Mouse (Mus musculus) liver, embryonic 12.5 days (tissue): ENCODE measurements around the gene Nudt17. TPM values are rescaled to one million over a fixed set of nuclear protein-coding genes. Genes with fewer than 3 reads are reported as not detected.
A peak's percentile ranks its signal among the peaks of the same experiment; 100 is the strongest.
"Not testable (repeated sequence)": the region's sequence is repeated elsewhere in the genome, so short reads cannot be mapped to it uniquely, and the experiment has no call there.

Source experiments
- ATAC-seq: fragments of 200-750 bp; cut with Nextera tagmentation; 2 replicates; pipeline ENCODE4 v1.8.0; 2017; ENCODE audit warnings: moderate number of reproducible peaks, mild to moderate bottlenecking, moderate library complexity
- H3K27ac ChIP-seq: fragments of 300-500 bp; sonication (generic); 2 replicates; pipeline ENCODE4 v1.5.1; 2016; ENCODE audit warnings: mild to moderate bottlenecking
- H3K27me3 ChIP-seq: fragments of 300-500 bp; sonication (generic); replicated peaks from 2 replicates; pipeline ENCODE4 v1.6.1; 2016; ENCODE audit warnings: mild to moderate bottlenecking, moderate library complexity
- H3K36me3 ChIP-seq: fragments of 300-500 bp; sonication (generic); 2 replicates; pipeline ENCODE4 v1.6.1; 2016; ENCODE audit warnings: mild to moderate bottlenecking, moderate library complexity
- H3K4me1 ChIP-seq: fragments of 300-500 bp; sonication (generic); 2 replicates; pipeline ENCODE4 v1.6.1; 2016
- H3K4me2 ChIP-seq: fragments of 300-500 bp; sonication (generic); 2 replicates; pipeline ENCODE4 v1.6.1; 2016; ENCODE audit warnings: mild to moderate bottlenecking, moderate library complexity
- H3K4me3 ChIP-seq: fragments of 300-500 bp; sonication (generic); 2 replicates; pipeline ENCODE4 v1.5.1; 2016; ENCODE audit warnings: mild to moderate bottlenecking, moderate library complexity
- H3K9ac ChIP-seq: fragments of 300-500 bp; sonication (generic); 2 replicates; pipeline ENCODE4 v1.6.1; 2016; ENCODE audit warnings: mild to moderate bottlenecking, moderate library complexity
- H3K9me3 ChIP-seq: fragments of 300-500 bp; sonication (generic); replicated peaks from 2 replicates; pipeline ENCODE4 v1.6.1; 2016; ENCODE audit warnings: mild to moderate bottlenecking, moderate library complexity
- WGBS: fragments of 180-500 bp; shearing (Covaris S2); methylation state at CpG from one replicate; pipeline ENCODE4 v1.1.7; 2016; ENCODE audit not compliant: insufficient replicate concordance; 5-methylcytosine and 5-hydroxymethylcytosine counted together
- polyA plus RNA-seq: library from polyadenylated mRNA; unstranded; fragments of >200 nt; fragmentation: Nextera tagmentation; extraction: Ambion mirVana; gene quantifications from 2 replicates; pipeline ENCODE4 v1.2.1, GENCODE M21; 2016

Nudt17 gene
- 1.4 and 1.5 TPM in 2 replicates for polyA plus RNA-seq

DNA sequence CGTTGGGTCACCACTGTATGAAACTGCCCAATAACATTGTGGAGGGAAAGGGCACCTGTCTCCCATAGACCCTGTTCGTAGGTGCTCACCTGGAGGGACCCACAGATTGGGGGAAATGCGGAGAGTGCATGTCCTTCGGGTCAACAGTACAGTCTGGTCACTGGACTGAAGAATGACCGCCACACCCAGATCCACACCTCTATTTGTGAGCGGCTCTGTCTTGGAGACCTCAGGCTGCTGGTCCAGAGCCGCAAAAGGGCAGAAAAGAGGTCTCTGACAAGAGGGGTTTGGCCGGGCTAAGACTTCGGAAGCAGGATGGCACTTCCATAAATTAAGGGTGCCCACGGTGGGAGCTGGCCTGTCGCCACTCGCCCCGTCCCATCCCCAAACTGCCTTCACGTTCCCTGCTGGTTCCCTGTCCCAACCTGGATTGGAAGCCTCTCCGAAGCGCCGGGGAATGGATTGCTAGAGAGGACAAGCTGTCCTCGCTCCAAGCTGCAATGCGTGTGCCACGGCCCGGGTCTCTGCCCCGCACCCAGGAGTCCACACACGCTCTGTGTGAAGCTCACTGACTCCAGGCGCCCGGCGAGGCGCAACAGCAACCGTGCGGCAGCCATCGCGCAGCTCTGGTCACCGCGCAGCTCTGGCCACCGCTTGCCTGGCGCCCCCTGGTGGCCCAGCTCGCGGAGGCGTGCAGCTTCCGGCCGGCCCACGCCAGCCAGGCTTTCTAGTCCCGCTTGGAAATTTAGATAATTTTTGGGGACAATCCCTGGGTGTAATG is at the start of gene Nudt17:
Gene Nudt17, minus strand, starts transcription at position 660 of the 781 bp plus-strand sequence.
- Histone ChIP-seq H3K9me3 (no peaks in the 10 kb centered on the region), H3K27me3 (peaks cover 27% of the 10 kb centered on the region), H3K9ac (peak within 1 kb of the TSS; percentile 52), H3K4me1 (peaks cover 12% of the 10 kb centered on the region), H3K36me3 (peaks cover 56% of the 10 kb centered on the region), H3K4me3 (peak within 1 kb of the TSS; percentile 58), H3K4me2 (peak within 1 kb of the TSS; percentile 81), H3K27ac (no peak within 1 kb of the TSS)
- ATAC-seq, result peak; percentile 77
- WGBS, result 8% methylated on average over 42 of the region's 42 CpGs

DNA sequence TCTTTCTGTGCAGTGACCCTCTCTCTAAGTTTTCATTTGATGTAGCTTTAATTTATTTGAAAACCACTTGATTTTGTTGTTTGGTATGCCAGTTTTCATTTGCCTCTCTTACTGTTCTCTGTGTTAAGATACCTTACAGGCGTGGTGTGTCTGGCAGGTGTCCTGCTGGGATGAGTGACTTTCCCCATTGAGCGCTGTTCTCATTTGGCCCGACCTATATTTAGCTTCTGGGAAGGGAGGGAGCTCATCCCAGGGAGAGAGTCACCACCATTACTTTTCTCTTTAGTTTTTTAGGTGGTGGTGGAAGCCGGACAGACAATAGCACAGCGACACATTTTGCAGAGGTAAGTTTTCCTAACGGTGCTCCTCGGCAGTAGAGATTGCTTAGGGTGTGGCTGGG is 49.3 kb upstream of the Nudt17 start:
- H3K27ac ChIP-seq, result no peak overlapping the region
- no peaks in the 10 kb centered on the region for H3K27me3 ChIP-seq
- H3K36me3 ChIP-seq, result no peaks in the 10 kb centered on the region; the same call in 1 of the 2 replicates
- 65% methylated on average over 7 of the region's 7 CpGs for WGBS
- H3K4me3 ChIP-seq, result no peak overlapping the region
- H3K4me2 ChIP-seq, result no peak overlapping the region
- H3K9me3 ChIP-seq, result no peaks in the 10 kb centered on the region
- peaks cover 4% of the 10 kb centered on the region; the same call in 1 of the 2 replicates for H3K4me1 ChIP-seq
- no peak for ATAC-seq
- no peak overlapping the region for H3K9ac ChIP-seq

DNA sequence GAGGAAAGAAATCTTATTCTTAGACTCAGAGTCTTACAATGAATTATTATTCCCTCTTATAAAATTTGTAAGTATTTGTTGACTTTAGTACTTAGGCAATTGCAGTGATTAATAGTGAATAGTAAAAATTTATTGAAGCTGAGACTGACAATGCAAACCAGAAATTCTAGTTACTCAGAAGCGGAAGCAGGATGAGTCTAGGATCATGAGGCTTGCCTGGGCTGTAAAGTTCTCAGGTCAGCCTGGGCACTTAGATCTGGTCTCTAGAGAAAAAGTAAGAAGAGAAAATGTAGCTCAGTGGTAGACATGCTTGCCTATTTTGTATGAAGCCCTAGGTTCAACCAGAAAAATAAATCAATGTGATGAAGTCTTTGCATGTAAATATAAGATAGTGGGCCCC is 47.6 kb upstream of the Nudt17 start:
- Histone ChIP-seq H3K9ac (no peak overlapping the region), H3K36me3 (no peaks in the 10 kb centered on the region), H3K27ac (no peak overlapping the region), H3K4me3 (no peak overlapping the region), H3K4me2 (no peak overlapping the region), H3K9me3 (no peaks in the 10 kb centered on the region), H3K27me3 (no peaks in the 10 kb centered on the region), H3K4me1 (no peaks in the 10 kb centered on the region)
- 88% methylated on average over 1 of the region's 1 CpGs for WGBS
- ATAC-seq, result no peak

- Histone ChIP-seq H3K27ac (no peak overlapping the region), H3K9ac (no peak overlapping the region), H3K4me3 (no peak overlapping the region), H3K27me3 (no peaks in the 10 kb centered on the region), H3K4me2 (no peak overlapping the region), H3K36me3 (no peaks in the 10 kb centered on the region), H3K4me1 (peaks cover 7% of the 10 kb centered on the region), H3K9me3 (no peaks in the 10 kb centered on the region)
- 26% methylated on average over 1 of the region's 1 CpGs for WGBS
- no peak for ATAC-seq
Observed at GRCm38 (mm10) chr3:96746829-96747228, 38.5 kb upstream of the Nudt17 start.

GRCm38 (mm10) chr3:96744348-96744747 is 36.0 kb upstream of the Nudt17 start:
- H3K9me3 ChIP-seq, result no peaks in the 10 kb centered on the region
- no peak for ATAC-seq
- H3K36me3 ChIP-seq, result no peaks in the 10 kb centered on the region
- H3K27ac ChIP-seq, result no peak overlapping the region
- H3K4me1 ChIP-seq, result peaks cover 7% of the 10 kb centered on the region
- no peak overlapping the region for H3K4me2 ChIP-seq
- H3K27me3 ChIP-seq, result no peaks in the 10 kb centered on the region
- WGBS, result 80% methylated on average over 3 of the region's 3 CpGs
- no peak overlapping the region for H3K9ac ChIP-seq
- no peak overlapping the region for H3K4me3 ChIP-seq

GRCm38 (mm10) chr3:96740279-96740678 is 31.9 kb upstream of the Nudt17 start:
- not testable (repeated sequence) for H3K4me3 ChIP-seq

GRCm38 (mm10) chr3:96737995-96738394 is 29.6 kb upstream of the Nudt17 start:
- no peak overlapping the region for H3K4me3 ChIP-seq
- 75% methylated on average over 1 of the region's 1 CpGs for WGBS
- no peaks in the 10 kb centered on the region for H3K36me3 ChIP-seq
- H3K9ac ChIP-seq, result no peak overlapping the region
- H3K27me3 ChIP-seq, result no peaks in the 10 kb centered on the region
- H3K9me3 ChIP-seq, result no peaks in the 10 kb centered on the region
- no peak for ATAC-seq
- H3K4me2 ChIP-seq, result no peak overlapping the region
- H3K27ac ChIP-seq, result no peak overlapping the region
- peaks cover 28% of the 10 kb centered on the region for H3K4me1 ChIP-seq

More at GRCm38 (mm10) chr3:96740279-96740678, 31.9 kb upstream of the Nudt17 start:
- H3K4me2 ChIP-seq, H3K27me3 ChIP-seq, H3K27ac ChIP-seq, H3K36me3 ChIP-seq, H3K9ac ChIP-seq, H3K9me3 ChIP-seq, ATAC-seq: not testable (repeated sequence)
- H3K4me1 ChIP-seq, result peaks cover 17% of the 10 kb centered on the region; the same call in 1 of the 2 replicates

DNA sequence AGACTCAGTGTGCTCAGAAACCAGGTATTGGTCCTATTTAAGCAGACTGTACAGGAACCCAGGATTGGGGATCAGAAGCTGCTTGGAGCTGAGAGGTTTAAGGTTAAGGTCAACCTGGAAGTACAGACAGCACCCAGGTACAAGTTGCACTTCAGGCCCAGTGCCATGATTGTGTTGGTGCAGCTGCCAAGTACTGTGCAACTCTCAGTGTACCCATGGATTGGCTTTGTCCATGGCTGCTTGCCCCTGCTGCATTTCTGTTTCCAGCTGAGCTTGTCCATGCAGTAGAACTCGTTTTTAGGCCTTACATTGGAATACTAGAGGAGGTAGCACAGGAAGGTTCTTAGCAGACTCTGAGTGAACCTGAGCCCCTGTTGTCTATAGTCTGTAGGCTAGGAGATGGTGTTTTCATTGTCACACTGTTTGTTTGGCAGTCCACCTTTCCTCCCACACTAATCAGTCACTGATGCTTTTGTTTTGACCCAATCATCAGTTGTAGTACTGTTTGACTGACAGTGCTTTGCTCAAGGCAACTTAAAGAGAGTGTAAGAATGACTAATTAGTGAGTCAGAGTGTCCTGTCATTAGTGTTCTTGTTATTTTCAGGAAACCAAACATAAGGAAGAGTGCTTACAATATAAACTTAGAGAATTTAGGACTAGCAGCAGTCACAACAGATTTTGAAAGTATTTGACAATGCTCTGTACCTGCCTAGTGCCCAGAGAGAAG is 28.8 kb upstream of the Nudt17 start:
- H3K36me3 ChIP-seq, result no peaks in the 10 kb centered on the region
- no peak overlapping the region for H3K9ac ChIP-seq
- WGBS, result 49% methylated on average over 1 of the region's 1 CpGs
- H3K27me3 ChIP-seq, result no peaks in the 10 kb centered on the region
- no peak overlapping the region for H3K4me3 ChIP-seq
- H3K9me3 ChIP-seq, result no peaks in the 10 kb centered on the region
- H3K4me2 ChIP-seq, result no peak overlapping the region
- peaks cover 28% of the 10 kb centered on the region for H3K4me1 ChIP-seq
- no peak overlapping the region for H3K27ac ChIP-seq
- ATAC-seq, result no peak

DNA sequence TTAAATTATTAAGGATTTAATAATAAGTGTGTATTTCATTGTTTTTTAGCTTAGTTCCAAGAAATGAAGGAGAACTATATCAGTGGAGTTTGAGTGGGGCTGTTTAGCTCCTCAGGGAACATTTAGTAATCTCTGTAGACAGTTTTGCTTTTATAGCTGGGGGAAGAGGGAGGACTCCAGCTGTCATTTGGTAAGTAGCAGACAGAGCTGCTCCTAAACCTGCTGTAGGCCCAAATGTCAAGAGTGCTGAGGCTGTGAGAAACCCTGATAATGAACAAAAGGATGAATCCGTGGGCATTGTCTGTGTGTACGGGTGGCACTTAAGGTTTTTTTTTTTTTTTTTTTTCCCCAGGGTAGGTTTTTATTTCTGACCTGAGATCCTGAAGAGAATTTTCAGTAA is 26.8 kb upstream of the Nudt17 start:
- no peaks in the 10 kb centered on the region for H3K36me3 ChIP-seq
- 81% methylated on average over 2 of the region's 2 CpGs for WGBS
- peaks cover 37% of the 10 kb centered on the region for H3K4me1 ChIP-seq
- no peak overlapping the region for H3K27ac ChIP-seq
- H3K9ac ChIP-seq, result no peak overlapping the region
- H3K9me3 ChIP-seq, result no peaks in the 10 kb centered on the region
- no peaks in the 10 kb centered on the region for H3K27me3 ChIP-seq
- no peak overlapping the region for H3K4me3 ChIP-seq
- H3K4me2 ChIP-seq, result no peak overlapping the region
- ATAC-seq, result no peak

DNA sequence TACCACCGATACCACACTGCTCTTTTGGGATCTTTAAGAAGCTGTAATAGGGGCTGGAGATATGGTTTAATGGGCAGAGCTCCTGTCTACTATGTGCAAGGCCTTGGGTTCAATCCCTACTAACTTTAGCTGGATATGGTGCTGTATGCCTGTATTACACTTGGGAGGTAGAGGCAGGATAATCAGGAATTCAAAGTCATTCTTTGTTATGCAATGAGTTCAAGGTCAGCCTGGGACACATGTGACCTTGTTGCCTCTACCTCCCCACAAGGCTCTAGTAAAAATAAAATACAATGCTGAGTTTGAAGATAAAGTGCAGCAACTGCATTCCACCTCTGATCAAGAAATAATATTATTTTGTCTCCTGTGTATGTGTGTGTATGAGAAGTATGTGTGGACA is 25.6 kb upstream of the Nudt17 start:
- Histone ChIP-seq H3K27me3 (no peaks in the 10 kb centered on the region), H3K36me3 (no peaks in the 10 kb centered on the region), H3K4me3 (no peak overlapping the region), H3K4me2 (no peak overlapping the region), H3K4me1 (peaks cover 47% of the 10 kb centered on the region), H3K9me3 (no peaks in the 10 kb centered on the region), H3K9ac (no peak overlapping the region), H3K27ac (no peak overlapping the region)
- 79% methylated on average over 1 of the region's 1 CpGs for WGBS
- no peak for ATAC-seq

DNA sequence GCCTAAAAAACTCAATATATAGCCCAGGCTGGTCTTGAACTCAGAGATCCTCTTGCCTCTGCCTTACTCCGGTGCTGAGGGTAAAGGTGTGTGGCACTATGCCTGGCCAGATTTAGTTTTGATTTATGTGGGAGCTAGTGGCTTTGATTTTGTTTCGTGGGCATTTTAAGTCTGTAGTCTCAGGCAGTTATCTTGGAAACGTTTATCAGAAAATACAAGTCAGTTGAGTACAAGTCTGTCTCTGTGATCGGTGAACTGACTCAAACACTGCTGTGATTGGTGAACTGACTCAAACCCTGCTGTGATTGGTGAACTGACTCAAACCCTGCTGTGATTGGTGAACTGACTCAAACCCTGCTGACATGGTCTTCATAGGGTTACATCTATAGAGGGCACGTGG is 22.4 kb upstream of the Nudt17 start:
- H3K4me3 ChIP-seq, result no peak overlapping the region
- H3K4me1 ChIP-seq, result peaks cover 46% of the 10 kb centered on the region
- no peaks in the 10 kb centered on the region for H3K9me3 ChIP-seq
- H3K4me2 ChIP-seq, result no peak overlapping the region
- WGBS, result 44% methylated on average over 5 of the region's 5 CpGs
- H3K27ac ChIP-seq, result no peak overlapping the region
- ATAC-seq, result no peak
- H3K9ac ChIP-seq, result no peak overlapping the region
- no peaks in the 10 kb centered on the region for H3K27me3 ChIP-seq
- H3K36me3 ChIP-seq, result no peaks in the 10 kb centered on the region

DNA sequence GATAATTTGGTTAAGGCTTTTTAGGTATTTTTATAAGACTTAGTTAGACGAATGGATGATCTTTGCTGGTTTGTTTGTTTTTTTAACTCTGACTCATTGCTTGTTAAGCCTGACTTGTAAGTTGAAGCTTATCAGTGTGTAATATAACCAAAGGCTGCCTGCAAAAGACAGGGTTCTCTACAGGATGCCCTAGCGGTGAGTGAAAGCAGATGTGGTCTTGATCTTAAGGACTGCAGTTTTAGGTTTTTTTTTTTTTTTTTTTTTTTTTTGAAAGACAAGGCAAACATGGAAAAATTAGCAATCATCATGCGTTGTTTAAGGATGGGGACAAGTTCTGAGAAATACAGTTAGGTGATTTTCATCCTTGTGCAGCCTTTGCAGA is 21.0 kb upstream of the Nudt17 start:
- peaks cover 11% of the 10 kb centered on the region for H3K36me3 ChIP-seq
- H3K9me3 ChIP-seq, result no peaks in the 10 kb centered on the region
- 48% methylated on average over 3 of the region's 3 CpGs for WGBS
- H3K27me3 ChIP-seq, result no peaks in the 10 kb centered on the region
- H3K27ac ChIP-seq, result no peak overlapping the region
- no peak overlapping the region for H3K4me3 ChIP-seq
- peaks cover 50% of the 10 kb centered on the region for H3K4me1 ChIP-seq
- peak overlapping the region; percentile 87 for H3K4me2 ChIP-seq
- ATAC-seq, result no peak
- H3K9ac ChIP-seq, result no peak overlapping the region
